Mouse (Mus musculus) C2C12 (cell line): ENCODE data around the gene Spen.

Experiments
- CEBPB ChIP-seq: IDR thresholded peaks from one replicate; pipeline ENCODE4 v1.6.1; 2011; ENCODE audit warnings: low read depth, mild to moderate bottlenecking, control low read depth, moderate library complexity
- CTCF ChIP-seq: IDR thresholded peaks from one replicate; pipeline ENCODE4 v1.5.1; 2011; ENCODE audit not compliant: control insufficient read depth, insufficient read depth, insufficient read length
- FOSL1 ChIP-seq: IDR thresholded peaks from one replicate; pipeline ENCODE4 v1.8.0; 2011; ENCODE audit warnings: mild to moderate bottlenecking, low read length; ENCODE audit not compliant: poor library complexity, insufficient read depth, severe bottlenecking
- MAX ChIP-seq: IDR thresholded peaks from one replicate; pipeline ENCODE4 v1.6.1; 2011; ENCODE audit warnings: mild to moderate bottlenecking, control low read depth
- MYOD1 ChIP-seq: IDR thresholded peaks from one replicate; pipeline ENCODE4 v1.6.1; 2011; ENCODE audit warnings: low read depth; ENCODE audit not compliant: control insufficient read depth, insufficient read length
- MYOG ChIP-seq: IDR thresholded peaks from one replicate; pipeline ENCODE4 v1.6.1; 2011; ENCODE audit not compliant: control insufficient read depth, insufficient read length; ENCODE audit errors: extremely low read depth
- USF1 ChIP-seq: IDR thresholded peaks from one replicate; pipeline ENCODE4 v1.6.1; 2011; ENCODE audit warnings: low read depth, mild to moderate bottlenecking, control low read depth, moderate library complexity

DNA sequence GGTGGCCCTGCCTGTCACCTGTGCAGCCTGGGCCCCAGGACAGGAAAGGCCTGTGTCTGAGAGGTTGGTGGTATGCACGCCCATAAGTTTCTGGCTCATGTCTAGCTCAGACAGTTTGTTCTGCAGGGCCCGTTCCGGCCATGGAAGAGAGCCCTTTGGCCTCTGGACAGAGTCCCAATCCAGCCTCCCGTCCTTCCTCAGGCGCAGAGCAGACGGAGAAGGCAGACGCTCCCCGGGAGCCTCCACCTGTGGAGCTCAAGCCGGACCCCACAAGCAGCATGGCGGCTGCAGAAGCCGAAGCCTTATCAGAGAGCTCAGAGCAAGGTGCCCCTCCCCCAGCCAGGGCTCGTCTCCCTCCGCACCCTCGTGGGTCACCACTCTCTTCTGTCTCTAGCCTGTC is 74.9 kb downstream of the Spen start:
- TF ChIP-seq CTCF: no peak
- no peak for TF ChIP-seq USF1
- TF ChIP-seq CEBPB: no peak
- TF ChIP-seq MYOD1: no peak
- TF ChIP-seq MAX: no peak
- TF ChIP-seq MYOG: no peak
- no peak for TF ChIP-seq FOSL1
